Mouse (Mus musculus) liver, adult 2 months (tissue): ENCODE results near the gene Ptpn12. TPM values are rescaled to one million over a fixed set of nuclear protein-coding genes. Genes with fewer than 3 reads are reported as not detected.
A peak's percentile ranks its signal among the peaks of the same experiment; 100 is the strongest.

Experiments
- DNase-seq: peaks from one replicate; pipeline ENCODE4 v3.0.0-alpha.2; 2011; ENCODE audit warnings: low read depth, low spot score; ENCODE audit errors: extremely low read depth
- H3K27ac ChIP-seq: fragments of 200-500 bp; replicated peaks from 2 replicates; pipeline ENCODE4 v1.5.1; 2012; ENCODE audit warnings: low read depth, mild to moderate bottlenecking, control low read depth, inconsistent platforms, low read length; ENCODE audit not compliant: insufficient read depth
- H3K27me3 ChIP-seq: fragments of 200-500 bp; 2 replicates; pipeline ENCODE4 v1.6.1; 2012; ENCODE audit warnings: mild to moderate bottlenecking, moderate library complexity, low read length, inconsistent platforms; ENCODE audit not compliant: control insufficient read depth, insufficient read depth
- H3K36me3 ChIP-seq: fragments of 200-500 bp; 2 replicates; pipeline ENCODE4 v1.6.1; 2012; ENCODE audit warnings: low read length, inconsistent platforms; ENCODE audit not compliant: control insufficient read depth, insufficient read depth
- H3K4me1 ChIP-seq: fragments of 200-500 bp; 2 replicates; pipeline ENCODE4 v1.6.1; 2011; ENCODE audit warnings: low read length; ENCODE audit not compliant: control insufficient read depth, insufficient read depth
- H3K4me3 ChIP-seq: fragments of 200-500 bp; 2 replicates; pipeline ENCODE4 v1.5.1; 2011; ENCODE audit warnings: low read depth, mild to moderate bottlenecking, control low read depth, low read length, moderate library complexity; ENCODE audit not compliant: insufficient read depth
- H3K79me2 ChIP-seq: fragments of 200-500 bp; 2 replicates; pipeline ENCODE4 v1.6.1; 2012; ENCODE audit warnings: inconsistent platforms, mild to moderate bottlenecking, low read length, moderate library complexity; ENCODE audit not compliant: control insufficient read depth, insufficient read depth
- H3K9ac ChIP-seq: fragments of 200-500 bp; 2 replicates; pipeline ENCODE4 v1.6.1; 2012; ENCODE audit warnings: low read depth, mild to moderate bottlenecking, control low read depth, inconsistent platforms, low read length
- CTCF ChIP-seq: fragments of 200-500 bp; IDR thresholded peaks from 2 replicates; pipeline ENCODE4 v1.5.1; 2011; ENCODE audit warnings: low read depth, low read length, control low read depth
- POLR2A ChIP-seq: fragments of 200-500 bp; IDR thresholded peaks from 2 replicates; pipeline ENCODE4 v1.6.1; 2011; ENCODE audit warnings: low read length, control low read depth; ENCODE audit not compliant: insufficient read depth; ENCODE audit errors: extremely low read depth
- WGBS: fragments of 180-500 bp; shearing (Covaris S2); methylation state at CpG from one replicate; pipeline ENCODE4 v1.1.7; 2018; 5-methylcytosine and 5-hydroxymethylcytosine counted together
- polyA plus RNA-seq: library from polyadenylated mRNA; depleted of rRNA; stranded (reverse); fragments of >200 nt; gene quantifications from 2 replicates; pipeline ENCODE4 v1.2.3, GENCODE M21; 2012; rRNA removed
- total RNA-seq: library from RNA; depleted of rRNA; stranded (reverse); fragments of >200 nt; gene quantifications from 2 replicates; pipeline ENCODE4 v1.2.3, GENCODE M21; 2014; rRNA removed

Gene Ptpn12
- total and polyA plus RNA-seq, 2 experiments = 11.5 to 19.4 TPM

DNA sequence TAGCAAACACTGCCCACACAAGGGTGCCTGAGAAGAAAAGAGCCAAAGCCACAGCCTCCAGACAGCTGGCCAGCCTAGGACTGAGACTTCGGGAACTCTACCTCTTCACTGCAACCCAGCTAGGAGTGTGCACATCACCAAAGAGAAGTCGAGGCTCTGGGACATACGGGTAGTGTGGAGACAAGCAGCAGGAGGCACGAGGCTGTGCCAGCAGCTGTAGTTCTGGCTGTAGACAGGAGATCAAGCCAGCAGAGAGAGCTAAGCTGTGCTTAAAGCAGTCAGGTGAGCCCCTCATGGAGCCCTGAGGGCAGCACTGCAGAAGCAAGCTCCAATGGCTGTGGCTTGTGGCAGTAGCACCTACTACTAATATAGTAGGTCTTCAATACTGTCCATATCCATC lies 115.0 kb downstream of the Ptpn12 start:
- peaks cover 28% of the 10 kb centered on the region for H3K4me1 ChIP-seq
- no peak for TF ChIP-seq POLR2A
- TF ChIP-seq CTCF = no peak

DNA sequence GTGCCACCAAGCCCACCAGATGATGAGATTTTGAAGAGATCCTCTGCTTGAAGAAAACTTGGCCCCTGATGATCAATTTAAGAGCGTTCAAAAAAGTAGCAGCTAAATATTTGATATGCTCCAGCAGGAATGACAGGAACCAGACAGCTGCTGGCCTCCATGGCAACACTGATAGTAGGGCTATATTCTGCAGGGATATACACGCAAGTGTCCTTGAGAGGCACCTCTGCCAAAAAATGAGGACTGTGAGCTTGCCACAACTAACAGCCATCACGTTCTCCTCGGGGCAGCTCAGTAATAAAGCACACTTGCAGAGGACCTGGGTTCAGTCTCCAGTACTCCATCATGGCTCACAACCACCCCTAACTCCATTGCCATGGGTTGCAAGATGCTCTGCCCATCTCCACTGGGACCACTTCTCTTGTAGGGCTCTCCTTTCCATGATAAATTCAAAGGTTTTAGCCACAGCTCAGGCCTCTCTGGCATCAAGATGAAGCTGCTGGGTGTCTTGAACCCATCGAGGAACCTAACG lies 115.6 kb downstream of the Ptpn12 start:
- no peak for DNase-seq
- Histone ChIP-seq H3K9ac (no peak overlapping the region), H3K27ac (no peak overlapping the region), H3K4me3 (no peak overlapping the region), H3K27me3 (no peaks in the 10 kb centered on the region), H3K79me2 (peaks cover 49% of the 10 kb centered on the region), H3K4me1 (peaks cover 33% of the 10 kb centered on the region), H3K36me3 (no peaks in the 10 kb centered on the region)
- TF ChIP-seq CTCF (no peak), POLR2A (no peak)
- WGBS = 77% methylated on average over 6 of the region's 6 CpGs

More for the DNA sequence above, 115.0 kb downstream of the Ptpn12 start:
- Histone ChIP-seq H3K36me3 (no peaks in the 10 kb centered on the region), H3K9ac (no peak overlapping the region), H3K79me2 (peaks cover 49% of the 10 kb centered on the region), H3K4me3 (no peak overlapping the region), H3K27me3 (no peaks in the 10 kb centered on the region), H3K27ac (no peak overlapping the region)
- DNase-seq = no peak
- 90% methylated on average over 4 of the region's 4 CpGs for WGBS

GRCm38 (mm10) chr5:20938523-20938922 lies 117.2 kb downstream of the Ptpn12 start:
- H3K36me3 ChIP-seq = no peaks in the 10 kb centered on the region
- peaks cover 32% of the 10 kb centered on the region for H3K4me1 ChIP-seq
- 0 out of 2 replicates have a peak overlapping the region, but pooled peaks have one; percentile 18 for H3K27ac ChIP-seq
- TF ChIP-seq CTCF (no peak), POLR2A (no peak)
- WGBS = 67% methylated on average over 5 of the region's 5 CpGs
- no peak overlapping the region for H3K4me3 ChIP-seq
- H3K79me2 ChIP-seq = peaks cover 48% of the 10 kb centered on the region
- no peak for DNase-seq
- no peaks in the 10 kb centered on the region for H3K27me3 ChIP-seq
- H3K9ac ChIP-seq = no peak overlapping the region

Other genes starting within 250 kb of the Ptpn12 start
- 6.1 and 6.2 TPM in 2 replicates for gene Phtf2, start 173.8 kb downstream of the Ptpn12 start, total RNA-seq
- gene Phtf2, start 173.8 kb downstream of the Ptpn12 start, polyA plus RNA-seq = 0.80 and 1.2 TPM in 2 replicates
- 11.7 and 13.2 TPM in 2 replicates for gene Tmem60, start 173.7 kb downstream of the Ptpn12 start, total RNA-seq
- 6.0 and 8.3 TPM in 2 replicates for gene Tmem60, start 173.7 kb downstream of the Ptpn12 start, polyA plus RNA-seq
- 7.7 and 8.6 TPM in 2 replicates for gene Rsbn1l, start 99.5 kb downstream of the Ptpn12 start, total RNA-seq
- 1.3 and 1.6 TPM in 2 replicates for gene Rsbn1l, start 99.5 kb downstream of the Ptpn12 start, polyA plus RNA-seq
- 42.0 and 45.5 TPM in 2 replicates for gene Gsap, start 130.3 kb upstream of the Ptpn12 start, total RNA-seq
- gene Gsap, start 130.3 kb upstream of the Ptpn12 start, polyA plus RNA-seq = 9.6 and 13.3 TPM in 2 replicates